Mouse (Mus musculus): ENCODE measurements around the gene Maml3. TPM values are rescaled to one million over a fixed set of nuclear protein-coding genes. Genes with fewer than 3 reads are reported as not detected.

The Maml3 gene
- polyA plus RNA-seq, 1 experiment from 2014 or later = 5.2 TPM

DNA sequence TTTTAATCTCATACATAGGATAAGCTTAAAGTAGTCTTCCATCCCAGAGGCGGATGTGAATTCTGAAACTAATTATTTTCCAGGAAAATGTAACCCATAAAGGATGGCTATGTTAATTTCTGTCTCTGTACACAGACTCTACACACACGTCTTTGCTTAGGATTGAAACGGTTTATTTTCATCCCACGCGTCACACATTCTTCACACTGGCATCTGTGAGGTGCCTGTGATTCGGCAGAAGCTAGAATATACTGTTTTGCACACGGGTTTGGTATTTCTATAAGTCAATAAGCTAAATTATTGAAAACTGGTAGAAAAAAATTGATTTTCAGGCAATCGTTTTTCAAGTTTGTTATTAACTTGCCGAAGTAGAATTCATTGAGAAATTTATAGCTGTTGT, 4.0 kb downstream of the Maml3 start:
- Histone ChIP-seq H3K27me3 (replicated peaks; ENCODE audit: control insufficient read depth, insufficient read depth, low read length) (no peaks in the 10 kb centered on the region), H3K27ac (ENCODE audit: low read depth, low read length) (peak overlapping the region; percentile 97), H3K4me2 (ENCODE audit: low read length) (peak overlapping the region; percentile 85), H3K9me3 (ENCODE audit: control insufficient read depth, low read length) (no peaks in the 10 kb centered on the region), H3K9ac (ENCODE audit: low read depth, low read length) (peak overlapping the region; percentile 70; the same call in 1 of the 2 replicates), H3K4me1 (ENCODE audit: control insufficient read depth, insufficient read depth, low read depth, low read length) (peaks cover 9% of the 10 kb centered on the region), H3K36me3 (ENCODE audit: control insufficient read depth, insufficient read depth, low read length) (no peaks in the 10 kb centered on the region), H3K4me3 (ENCODE audit: low read length) (peak overlapping the region; percentile 75)
- WGBS = 20% methylated on average over 9 of the region's 9 CpGs
- ATAC-seq = no peak

DNA sequence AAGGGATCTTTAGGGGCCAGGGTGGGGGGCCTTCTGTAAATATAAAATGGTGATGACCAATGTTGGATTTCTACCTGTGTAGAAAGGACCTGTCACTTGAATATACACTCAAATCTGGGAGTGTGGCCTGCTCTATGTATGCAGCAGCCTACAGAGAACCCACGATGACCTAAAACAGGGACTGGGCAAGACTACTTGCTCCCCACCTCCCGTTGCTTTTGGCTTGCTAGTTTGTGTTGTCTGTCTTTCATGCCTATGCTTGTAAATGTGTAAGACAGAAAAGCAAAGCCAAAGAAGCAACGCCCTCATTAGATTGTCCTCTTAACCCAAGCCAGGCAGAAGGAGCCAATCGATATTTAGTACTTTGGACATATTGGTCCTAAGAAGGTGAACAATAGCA, 4.6 kb downstream of the Maml3 start:
- Histone ChIP-seq H3K4me1 (ENCODE audit: control insufficient read depth, insufficient read depth, low read depth, low read length) (peaks cover 8% of the 10 kb centered on the region), H3K27ac (ENCODE audit: low read depth, low read length) (0 out of 2 replicates have a peak overlapping the region, but pooled peaks have one; percentile 2), H3K27me3 (replicated peaks; ENCODE audit: control insufficient read depth, insufficient read depth, low read length) (no peaks in the 10 kb centered on the region), H3K4me3 (ENCODE audit: low read length) (no peak overlapping the region), H3K4me2 (ENCODE audit: low read length) (no peak overlapping the region), H3K9ac (ENCODE audit: low read depth, low read length) (no peak overlapping the region), H3K9me3 (ENCODE audit: control insufficient read depth, low read length) (no peaks in the 10 kb centered on the region), H3K36me3 (ENCODE audit: control insufficient read depth, insufficient read depth, low read length) (no peaks in the 10 kb centered on the region)
- whole genome bisulfite sequencing = 69% methylated on average over 4 of the region's 4 CpGs
- ATAC-seq = no peak

GRCm38 (mm10) chr3:52099286-52099685, 5.6 kb downstream of the Maml3 start:
- no peak for ATAC-seq
- H3K4me2 ChIP-seq (ENCODE audit: low read length) = no peak overlapping the region
- H3K27me3 ChIP-seq (replicated peaks; ENCODE audit: control insufficient read depth, insufficient read depth, low read length) = no peaks in the 10 kb centered on the region

DNA sequence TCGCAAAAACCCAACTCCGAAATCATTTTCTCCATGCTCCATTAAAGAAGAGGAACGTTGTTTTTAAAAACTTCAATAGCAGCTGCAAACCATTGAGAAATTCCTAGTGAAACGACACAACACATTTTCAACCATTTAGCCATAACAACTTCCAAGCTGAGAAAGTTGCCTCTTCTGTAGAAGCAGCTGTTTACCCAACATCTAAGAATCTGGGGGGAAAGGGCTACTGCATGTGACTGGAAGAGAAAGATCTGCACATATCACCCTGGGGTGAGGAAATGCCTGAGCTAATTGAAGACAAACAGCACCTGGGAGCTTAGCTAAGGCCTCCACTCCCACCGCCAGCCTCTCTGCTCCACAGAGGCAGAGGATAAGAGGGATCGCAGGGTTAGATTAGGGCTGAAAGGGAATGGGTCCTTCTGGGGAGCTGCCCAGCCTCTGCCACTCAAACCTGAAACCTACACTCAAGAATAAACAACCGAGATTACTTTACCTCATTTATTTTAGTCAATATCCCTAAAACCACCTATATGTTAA, 13.5 kb downstream of the Maml3 start:
- Histone ChIP-seq H3K27me3 (replicated peaks; ENCODE audit: control insufficient read depth, insufficient read depth, low read length) (no peaks in the 10 kb centered on the region), H3K4me3 (ENCODE audit: low read length) (no peak overlapping the region), H3K27ac (ENCODE audit: low read depth, low read length) (no peak overlapping the region), H3K36me3 (ENCODE audit: control insufficient read depth, insufficient read depth, low read length) (no peaks in the 10 kb centered on the region), H3K9me3 (ENCODE audit: control insufficient read depth, low read length) (no peaks in the 10 kb centered on the region), H3K4me2 (ENCODE audit: low read length) (no peak overlapping the region), H3K9ac (ENCODE audit: low read depth, low read length) (no peak overlapping the region), H3K4me1 (ENCODE audit: control insufficient read depth, insufficient read depth, low read depth, low read length) (peaks cover 21% of the 10 kb centered on the region)
- ATAC-seq = no peak
- WGBS = 61% methylated on average over 7 of the region's 7 CpGs

More at GRCm38 (mm10) chr3:52099286-52099685, 5.6 kb downstream of the Maml3 start:
- H3K36me3 ChIP-seq (ENCODE audit: control insufficient read depth, insufficient read depth, low read length) = no peaks in the 10 kb centered on the region
- 84% methylated on average over 1 of the region's 1 CpGs for WGBS
- no peak overlapping the region for H3K9ac ChIP-seq (ENCODE audit: low read depth, low read length)
- H3K4me3 ChIP-seq (ENCODE audit: low read length) = no peak overlapping the region
- no peaks in the 10 kb centered on the region for H3K9me3 ChIP-seq (ENCODE audit: control insufficient read depth, low read length)
- H3K4me1 ChIP-seq (ENCODE audit: control insufficient read depth, insufficient read depth, low read depth, low read length) = peaks cover 7% of the 10 kb centered on the region
- H3K27ac ChIP-seq (ENCODE audit: low read depth, low read length) = no peak overlapping the region

- no peak for ATAC-seq
- Histone ChIP-seq H3K27ac (ENCODE audit: low read depth, low read length) (no peak overlapping the region), H3K27me3 (replicated peaks; ENCODE audit: control insufficient read depth, insufficient read depth, low read length) (no peaks in the 10 kb centered on the region), H3K9ac (ENCODE audit: low read depth, low read length) (no peak overlapping the region), H3K9me3 (ENCODE audit: control insufficient read depth, low read length) (no peaks in the 10 kb centered on the region), H3K4me1 (ENCODE audit: control insufficient read depth, insufficient read depth, low read depth, low read length) (peaks cover 21% of the 10 kb centered on the region), H3K36me3 (ENCODE audit: control insufficient read depth, insufficient read depth, low read length) (no peaks in the 10 kb centered on the region), H3K4me3 (ENCODE audit: low read length) (no peak overlapping the region), H3K4me2 (ENCODE audit: low read length) (no peak overlapping the region)
- 74% methylated on average over 8 of the region's 8 CpGs for WGBS
Observed at GRCm38 (mm10) chr3:52090230-52090873, 14.5 kb downstream of the Maml3 start.

DNA sequence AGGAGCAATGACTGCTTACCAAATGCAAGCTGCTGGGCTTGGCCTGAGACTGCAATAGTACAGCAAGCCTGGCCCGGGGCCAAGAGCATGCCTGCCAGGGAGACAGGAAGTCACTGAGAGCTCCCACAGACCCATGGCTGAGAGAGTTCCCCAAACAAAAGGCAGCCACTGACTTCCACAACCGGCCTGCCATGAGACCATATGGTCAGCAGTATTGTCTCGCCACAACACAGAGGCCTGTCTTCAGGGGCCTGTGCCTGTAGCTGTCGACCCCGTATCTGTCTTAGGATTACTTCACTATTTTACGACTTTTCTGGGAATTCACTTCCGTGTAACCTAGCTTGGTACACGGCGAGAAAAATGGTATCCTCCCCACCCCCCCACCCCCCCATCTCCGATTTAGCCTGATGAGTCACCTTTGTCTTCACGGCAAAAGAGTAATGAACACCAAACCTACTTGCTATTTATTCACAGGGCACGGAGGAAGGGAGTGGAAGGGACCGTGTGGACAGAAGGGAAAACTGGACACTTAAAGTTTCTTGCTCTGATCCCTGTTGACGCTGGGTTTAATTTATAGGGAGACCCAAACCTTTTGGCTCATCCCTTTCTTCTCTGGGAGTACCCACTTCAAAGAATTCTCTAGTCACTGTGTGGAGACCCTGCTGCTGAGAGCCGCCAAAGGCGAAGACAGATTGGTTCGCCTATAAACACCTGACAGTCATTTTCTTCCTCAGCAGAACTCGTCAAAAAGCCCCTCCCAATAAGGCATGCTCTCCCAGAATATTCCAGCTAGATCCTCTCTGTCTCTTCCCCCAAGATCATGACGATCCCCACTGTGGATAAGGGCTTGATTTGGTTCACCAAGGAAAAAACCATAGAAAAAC, 16.2 kb downstream of the Maml3 start:
- ATAC-seq = peak; percentile 95
- Histone ChIP-seq H3K36me3 (ENCODE audit: control insufficient read depth, insufficient read depth, low read length) (no peaks in the 10 kb centered on the region), H3K4me1 (ENCODE audit: control insufficient read depth, insufficient read depth, low read depth, low read length) (peaks cover 21% of the 10 kb centered on the region), H3K27ac (ENCODE audit: low read depth, low read length) (peak overlapping the region; percentile 79), H3K4me2 (ENCODE audit: low read length) (peak overlapping the region; percentile 43), H3K9me3 (ENCODE audit: control insufficient read depth, low read length) (no peaks in the 10 kb centered on the region), H3K9ac (ENCODE audit: low read depth, low read length) (peak overlapping the region; percentile 25; the same call in 1 of the 2 replicates), H3K27me3 (replicated peaks; ENCODE audit: control insufficient read depth, insufficient read depth, low read length) (no peaks in the 10 kb centered on the region), H3K4me3 (ENCODE audit: low read length) (no peak overlapping the region)
- WGBS = 13% methylated on average over 19 of the region's 19 CpGs

DNA sequence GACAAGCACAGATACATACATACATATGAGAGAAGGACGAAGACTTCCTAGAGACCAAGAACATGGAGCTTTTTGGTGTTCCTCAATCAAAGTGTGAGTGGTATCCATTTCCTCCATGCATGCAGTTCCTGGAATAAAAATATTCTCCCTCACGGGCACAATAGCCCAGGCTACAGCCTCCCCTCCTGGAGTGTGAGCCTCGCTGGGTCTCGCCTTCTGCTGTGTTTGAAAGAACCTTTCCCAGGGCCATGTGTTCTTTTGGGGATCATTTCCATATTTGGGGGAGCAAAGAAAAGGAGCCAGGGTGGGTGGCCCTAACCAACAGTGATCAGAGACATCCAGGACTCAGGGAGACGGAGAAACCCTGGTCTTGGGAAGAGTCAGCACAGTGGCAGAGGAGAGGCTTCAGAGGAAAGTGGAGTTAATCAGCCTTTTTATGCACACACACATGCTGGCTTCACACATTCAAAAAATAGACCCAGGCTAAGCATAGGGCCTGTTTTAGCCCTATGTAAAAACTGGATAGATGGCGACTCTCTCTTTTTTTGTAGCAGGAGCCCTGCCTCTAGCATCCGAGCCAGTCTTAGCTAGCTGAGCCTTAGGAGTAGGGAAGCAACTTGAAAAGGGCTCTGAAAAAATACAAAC, 17.1 kb downstream of the Maml3 start:
- peak; percentile 32 for ATAC-seq
- Histone ChIP-seq H3K4me3 (ENCODE audit: low read length) (no peak overlapping the region), H3K27me3 (replicated peaks; ENCODE audit: control insufficient read depth, insufficient read depth, low read length) (no peaks in the 10 kb centered on the region), H3K27ac (ENCODE audit: low read depth, low read length) (peak overlapping the region; percentile 79), H3K4me2 (ENCODE audit: low read length) (peak overlapping the region; percentile 43; the same call in 1 of the 2 replicates), H3K9ac (ENCODE audit: low read depth, low read length) (peak overlapping the region; percentile 25; the same call in 1 of the 2 replicates), H3K36me3 (ENCODE audit: control insufficient read depth, insufficient read depth, low read length) (no peaks in the 10 kb centered on the region), H3K4me1 (ENCODE audit: control insufficient read depth, insufficient read depth, low read depth, low read length) (peaks cover 21% of the 10 kb centered on the region), H3K9me3 (ENCODE audit: control insufficient read depth, low read length) (no peaks in the 10 kb centered on the region)
- WGBS = 40% methylated on average over 7 of the region's 7 CpGs

GRCm38 (mm10) chr3:52078763-52079162, 26.1 kb downstream of the Maml3 start:
- H3K4me2 ChIP-seq (ENCODE audit: low read length) = no peak overlapping the region
- no peak overlapping the region for H3K9ac ChIP-seq (ENCODE audit: low read depth, low read length)
- H3K36me3 ChIP-seq (ENCODE audit: control insufficient read depth, insufficient read depth, low read length) = no peaks in the 10 kb centered on the region
- ATAC-seq = no peak
- no peak overlapping the region for H3K27ac ChIP-seq (ENCODE audit: low read depth, low read length)
- H3K4me1 ChIP-seq (ENCODE audit: control insufficient read depth, insufficient read depth, low read depth, low read length) = no peaks in the 10 kb centered on the region
- no peaks in the 10 kb centered on the region for H3K9me3 ChIP-seq (ENCODE audit: control insufficient read depth, low read length)
- WGBS = 94% methylated on average over 2 of the region's 2 CpGs
- no peaks in the 10 kb centered on the region for H3K27me3 ChIP-seq (replicated peaks; ENCODE audit: control insufficient read depth, insufficient read depth, low read length)
- H3K4me3 ChIP-seq (ENCODE audit: low read length) = no peak overlapping the region
